In genomic region chr1:86505461-86505860, GRCm38 (mm10) we compare ENCODE assay signal across 8 mouse cellular contexts. TPM values are rescaled to one million over a fixed set of nuclear protein-coding genes. Genes with fewer than 3 reads are reported as not detected.
DNase-seq lines count a peak whose midpoint lies in the region; ATAC-seq and TF ChIP-seq lines count a peak whose summit lies in the region.

No protein-coding gene starts in this region.

- H3K4me3 ChIP-seq in kidney, adult 2 months (ENCODE audit: insufficient read depth, low read depth, low read length) = no peak overlapping the region
- no peak overlapping the region for H3K4me3 ChIP-seq in forebrain, postnatal 0 days (ENCODE audit: low read depth, low read length)
- H3K4me3 ChIP-seq in intestine, embryonic 15.5 days (replicated peaks) = no peak overlapping the region

- ATAC-seq in forebrain, postnatal 0 days = no peak
- no peak for ATAC-seq in intestine, embryonic 15.5 days

- peaks cover 25% of the 10 kb centered on the region for H3K4me1 ChIP-seq in kidney, adult 2 months (ENCODE audit: control insufficient read depth, insufficient read depth, low read length)
- H3K4me1 ChIP-seq in forebrain, postnatal 0 days (ENCODE audit: insufficient read depth) = peaks cover 29% of the 10 kb centered on the region
- peaks cover 52% of the 10 kb centered on the region for H3K4me1 ChIP-seq in intestine, embryonic 15.5 days (replicated peaks)

- H3K4me2 ChIP-seq in forebrain, postnatal 0 days (ENCODE audit: low read depth) = peak overlapping the region; percentile 90
- peak overlapping the region; percentile 83; the same call in 1 of the 2 replicates for H3K4me2 ChIP-seq in intestine, embryonic 15.5 days (replicated peaks)

- no peak for TF ChIP-seq CTCF in kidney, adult 2 months (conservative IDR thresholded peaks at IDR 0.05; ENCODE audit: insufficient read depth, insufficient read length, low read depth, low read length)
- TF ChIP-seq CTCF in forebrain, postnatal 0 days (IDR thresholded peaks at IDR 0.05; ENCODE audit: low read depth) = no peak

- no peaks in the 10 kb centered on the region for H3K9me3 ChIP-seq in forebrain, postnatal 0 days (ENCODE audit: low read length)
- no peaks in the 10 kb centered on the region for H3K9me3 ChIP-seq in intestine, embryonic 15.5 days

- 30% methylated on average over 1 of the region's 1 CpGs for WGBS in kidney, adult 2 months
- 36% methylated on average over 1 of the region's 1 CpGs for whole genome bisulfite sequencing in forebrain, postnatal 0 days
- WGBS in intestine, embryonic 15.5 days = 67% methylated on average over 1 of the region's 1 CpGs

- peak; percentile 21 for DNase-seq in kidney, adult 2 months
- DNase-seq in kidney, adult 9 months = no peak
- DNase-seq in Muller cell, postnatal 12 days (ENCODE audit: inconsistent ontology term) = peak; percentile 59
- no peak for DNase-seq in forebrain, postnatal 0 days
- DNase-seq in lung, postnatal 4 days = peak; percentile 55 to 86
- no peak for DNase-seq in frontal cortex, postnatal 14 days (ENCODE audit: low spot score in 2 of 2)
- DNase-seq in thymus, postnatal 0 days (ENCODE audit: low spot score) = no peak

- no peaks in the 10 kb centered on the region for H3K27me3 ChIP-seq in kidney, adult 2 months (replicated peaks; ENCODE audit: control insufficient read depth, insufficient read depth, low read length)
- no peaks in the 10 kb centered on the region for H3K27me3 ChIP-seq in forebrain, postnatal 0 days (ENCODE audit: insufficient read depth, low read length)
- no peaks in the 10 kb centered on the region for H3K27me3 ChIP-seq in intestine, embryonic 15.5 days (replicated peaks)

- peak overlapping the region; percentile 95 for H3K9ac ChIP-seq in forebrain, postnatal 0 days
- H3K9ac ChIP-seq in intestine, embryonic 15.5 days = peak overlapping the region; percentile 46; the same call in 1 of the 2 replicates

- no peaks in the 10 kb centered on the region for H3K36me3 ChIP-seq in kidney, adult 2 months (ENCODE audit: control insufficient read depth, insufficient read depth, low read length)
- no peaks in the 10 kb centered on the region for H3K36me3 ChIP-seq in forebrain, postnatal 0 days (ENCODE audit: insufficient read depth)
- no peaks in the 10 kb centered on the region for H3K36me3 ChIP-seq in intestine, embryonic 15.5 days

- H3K27ac ChIP-seq in kidney, adult 2 months (ENCODE audit: insufficient read depth, low read depth, low read length) = no peak overlapping the region
- peak overlapping the region; percentile 98 for H3K27ac ChIP-seq in forebrain, postnatal 0 days (ENCODE audit: low read depth, low read length)
- H3K27ac ChIP-seq in intestine, embryonic 15.5 days = peak overlapping the region; percentile 90

- TF ChIP-seq POLR2A in kidney, adult 2 months (IDR thresholded peaks at IDR 0.05; ENCODE audit: low read depth, low read length) = no peak

RNA-seq across cellular contexts. Expression of gene Ptma, which starts 21.1 kb away (rescaled TPM):
- polyA plus RNA-seq in kidney, adult 2 months (2012; rRNA removed) = 622 and 651 TPM in 2 replicates
- 1,921 and 1,968 TPM in 2 replicates for total RNA-seq in forebrain, postnatal 0 days (2014; rRNA removed)
- polyA plus RNA-seq in forebrain, postnatal 0 days (2015; fragmentation: Nextera tagmentation; extraction: Ambion mirVana) = 1,724 and 1,908 TPM in 2 replicates
- polyA plus RNA-seq in intestine, embryonic 15.5 days (2015; fragmentation: Nextera tagmentation; extraction: Ambion mirVana) = 2,151 and 2,475 TPM in 2 replicates
- 3,795 and 4,477 TPM in 2 replicates for polyA plus RNA-seq in thymus, postnatal 0 days (2015; fragmentation: Nextera tagmentation; extraction: Ambion mirVana)

Comparison
In these comparisons a context has a peak if more than half of its experiments do, and no peak if none do; other contexts are left out.
1. DNase-seq: peak in kidney, adult 2 months (single experiment), Muller cell, postnatal 12 days (single experiment) and lung, postnatal 4 days (2 of 2); none in kidney, adult 9 months (single experiment), forebrain, postnatal 0 days (single experiment), frontal cortex, postnatal 14 days (0 of 2) and thymus, postnatal 0 days (single experiment).